Mouse (Mus musculus) intestine, embryonic 14.5 days (tissue): ENCODE measurements around the gene Olfr479. TPM values are rescaled to one million over a fixed set of nuclear protein-coding genes. Genes with fewer than 3 reads are reported as not detected.
"Not testable (repeated sequence)": the region's sequence is repeated elsewhere in the genome, so short reads cannot be mapped to it uniquely, and the experiment has no call there.

Source experiments
- ATAC-seq: fragments of 200-750 bp; cut with Nextera tagmentation; replicated peaks from 2 replicates; pipeline ENCODE4 v1.8.0; 2017; ENCODE audit warnings: low read depth, moderate number of reproducible peaks, moderate TSS enrichment, moderate library complexity; ENCODE audit not compliant: low FRiP score, low TSS enrichment
- DNase-seq: peaks from one replicate; pipeline ENCODE4 v3.0.0-alpha.2; 2018; ENCODE audit warnings: low spot score
- H3K27ac ChIP-seq: fragments of 300-500 bp; sonication (generic); 2 replicates; pipeline ENCODE4 v1.5.1; 2014; ENCODE audit warnings: low read depth, mild to moderate bottlenecking, control low read depth
- H3K27me3 ChIP-seq: fragments of 300-500 bp; sonication (generic); replicated peaks from 2 replicates; pipeline ENCODE4 v1.6.1; 2014; ENCODE audit warnings: low read length, control low read depth; ENCODE audit not compliant: control insufficient read depth, insufficient read depth
- H3K36me3 ChIP-seq: fragments of 300-500 bp; sonication (generic); 2 replicates; pipeline ENCODE4 v1.6.1; 2014; ENCODE audit warnings: low read length, control low read depth; ENCODE audit not compliant: control insufficient read depth, insufficient read depth
- H3K4me1 ChIP-seq: fragments of 300-500 bp; sonication (generic); replicated peaks from 2 replicates; pipeline ENCODE4 v1.6.1; 2014; ENCODE audit warnings: low read length, control low read depth, mixed read lengths; ENCODE audit not compliant: control insufficient read depth, insufficient read depth
- H3K4me2 ChIP-seq: fragments of 300-500 bp; sonication (generic); 2 replicates; pipeline ENCODE4 v1.6.1; 2014; ENCODE audit warnings: low read length
- H3K4me3 ChIP-seq: fragments of 300-500 bp; sonication (generic); 2 replicates; pipeline ENCODE4 v1.5.1; 2014; ENCODE audit warnings: low read depth, low read length, control low read depth, mixed read lengths
- H3K9ac ChIP-seq: fragments of 300-500 bp; sonication (generic); 2 replicates; pipeline ENCODE4 v1.6.1; 2014; ENCODE audit warnings: mild to moderate bottlenecking, low read length
- H3K9me3 ChIP-seq: fragments of 300-500 bp; sonication (generic); 2 replicates; pipeline ENCODE4 v1.6.1; 2016; ENCODE audit warnings: low read length, control low read depth; ENCODE audit not compliant: control insufficient read depth
- WGBS: fragments of 180-500 bp; shearing (Covaris S2); extraction: QIAGEN DNeasy Blood & Tissue Kit; methylation state at CpG from one replicate; pipeline ENCODE4 v1.1.7; 2014; 5-methylcytosine and 5-hydroxymethylcytosine counted together
- polyA plus RNA-seq: library from polyadenylated mRNA; unstranded; fragments of >200 nt; fragmentation: Nextera tagmentation; extraction: Ambion mirVana; gene quantifications from 2 replicates; pipeline ENCODE4 v1.2.1, GENCODE M21; 2014

Gene Olfr479
- polyA plus RNA-seq = not detected in 2 replicates

DNA sequence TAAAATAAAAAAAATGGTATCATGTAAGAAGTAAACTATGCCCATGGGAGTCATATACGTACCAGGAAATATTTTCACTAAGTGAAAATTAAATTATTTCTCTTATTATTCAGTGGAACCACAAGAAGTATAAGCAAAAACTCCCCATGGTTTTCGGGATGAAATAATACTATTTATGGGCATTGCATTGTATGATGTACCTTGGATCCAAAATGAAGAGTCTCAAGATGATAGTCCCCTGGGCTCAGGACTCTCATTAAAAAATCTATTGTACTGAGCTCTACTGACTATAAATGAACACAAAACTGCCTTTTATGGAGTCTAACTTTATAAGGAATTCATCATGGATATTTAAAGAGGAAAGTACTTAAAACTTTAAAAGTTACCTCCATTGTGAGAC, at the start of gene Olfr479:
TSS of gene Olfr479 (plus strand) at position 301 of the 400 bp plus-strand sequence.
- Histone ChIP-seq H3K9me3 (no peaks in the 10 kb centered on the region), H3K36me3 (no peaks in the 10 kb centered on the region), H3K4me1 (no peaks in the 10 kb centered on the region), H3K27ac (no peak within 1 kb of the TSS), H3K4me2 (no peak within 1 kb of the TSS), H3K9ac (no peak within 1 kb of the TSS), H3K4me3 (no peak within 1 kb of the TSS), H3K27me3 (no peaks in the 10 kb centered on the region)
- 90% methylated on average over 2 of the region's 2 CpGs for WGBS
- DNase-seq (no peak), ATAC-seq (no peak)

DNA sequence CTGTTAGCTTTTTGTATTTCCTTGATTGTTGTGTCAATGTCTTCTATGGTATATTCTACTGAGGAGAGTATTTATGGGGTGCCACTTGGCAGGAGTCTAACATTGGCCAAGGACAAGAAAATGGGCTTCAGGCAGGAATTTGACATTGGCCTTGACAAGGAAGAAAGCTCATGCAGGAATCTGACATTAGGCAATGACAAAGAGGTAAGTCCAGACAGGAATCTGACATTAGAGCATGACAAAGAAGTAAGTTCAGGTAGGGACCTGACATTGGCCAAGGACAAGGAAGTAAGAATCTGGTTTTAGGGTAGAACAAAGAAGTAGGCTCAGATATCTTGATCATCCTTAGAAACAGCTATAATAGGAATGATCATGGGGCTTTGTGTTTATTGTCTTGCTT, 36.2 kb upstream of the Olfr479 start:
- not testable (repeated sequence) for H3K9ac ChIP-seq, ATAC-seq, DNase-seq

DNA sequence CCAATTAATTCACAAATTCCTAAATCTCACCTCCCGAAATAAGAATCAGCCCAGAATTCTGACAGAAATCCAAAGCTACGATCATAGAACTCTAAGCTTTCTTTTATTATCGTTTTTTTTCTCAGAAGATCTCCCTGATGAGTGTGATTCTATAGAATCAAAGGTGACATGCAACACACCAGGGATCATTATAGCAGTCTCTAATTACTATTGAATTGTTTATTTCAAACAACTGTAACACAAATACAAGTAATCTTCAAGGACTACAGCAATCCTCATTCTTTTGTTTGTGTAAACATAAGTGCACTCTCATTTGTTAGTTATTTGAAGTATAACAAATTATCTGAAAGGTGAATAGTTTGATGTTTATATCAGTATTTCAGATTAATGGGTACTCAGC, 16.6 kb upstream of the Olfr479 start, which contains the start of gene Olfr478:
TSS of gene Olfr478 (minus strand) at position 101 of the 400 bp plus-strand sequence.
- 82% methylated on average over 3 of the region's 3 CpGs for WGBS
- H3K27ac ChIP-seq = no peak within 1 kb of the TSS
- H3K9ac ChIP-seq = no peak within 1 kb of the TSS
- no peak for DNase-seq
- no peak within 1 kb of the TSS for H3K4me2 ChIP-seq
- no peaks in the 10 kb centered on the region for H3K9me3 ChIP-seq
- no peak for ATAC-seq
- no peaks in the 10 kb centered on the region for H3K4me1 ChIP-seq
- H3K4me3 ChIP-seq = no peak within 1 kb of the TSS
- no peaks in the 10 kb centered on the region for H3K27me3 ChIP-seq
- H3K36me3 ChIP-seq = no peaks in the 10 kb centered on the region

More for the DNA sequence above, 36.2 kb upstream of the Olfr479 start:
- not testable (repeated sequence) for H3K9me3 ChIP-seq, H3K27ac ChIP-seq, H3K27me3 ChIP-seq, H3K4me2 ChIP-seq, H3K36me3 ChIP-seq, H3K4me1 ChIP-seq, H3K4me3 ChIP-seq

DNA sequence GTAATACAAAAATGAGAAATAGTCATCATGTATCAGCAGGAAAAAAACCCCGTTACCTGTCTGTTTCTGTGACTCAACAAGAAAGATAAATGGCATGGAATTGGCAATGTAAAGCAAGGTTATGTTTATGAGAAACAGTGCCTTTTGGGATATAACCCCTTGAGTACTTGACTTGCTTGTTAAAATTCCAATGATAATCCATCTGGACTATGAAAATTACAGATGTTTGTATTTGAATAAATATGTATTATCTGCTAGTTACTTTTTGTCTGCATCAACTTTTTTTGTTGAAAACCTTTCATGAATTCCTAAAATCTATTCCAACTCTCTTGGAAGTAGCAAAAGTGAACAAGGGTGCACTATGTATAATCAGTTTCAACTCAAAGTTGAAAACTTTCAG, 16.8 kb downstream of the Olfr479 start, which contains the start of gene Olfr480:
TSS of gene Olfr480 (minus strand) at position 101 of the 400 bp plus-strand sequence.
- Histone ChIP-seq H3K27ac (no peak within 1 kb of the TSS), H3K27me3 (no peaks in the 10 kb centered on the region), H3K4me1 (no peaks in the 10 kb centered on the region), H3K9ac (no peak within 1 kb of the TSS), H3K4me2 (no peak within 1 kb of the TSS), H3K36me3 (no peaks in the 10 kb centered on the region), H3K9me3 (no peaks in the 10 kb centered on the region), H3K4me3 (no peak within 1 kb of the TSS)
- DNase-seq (no peak), ATAC-seq (no peak)
- WGBS = 84% methylated on average over 1 of the region's 1 CpGs

DNA sequence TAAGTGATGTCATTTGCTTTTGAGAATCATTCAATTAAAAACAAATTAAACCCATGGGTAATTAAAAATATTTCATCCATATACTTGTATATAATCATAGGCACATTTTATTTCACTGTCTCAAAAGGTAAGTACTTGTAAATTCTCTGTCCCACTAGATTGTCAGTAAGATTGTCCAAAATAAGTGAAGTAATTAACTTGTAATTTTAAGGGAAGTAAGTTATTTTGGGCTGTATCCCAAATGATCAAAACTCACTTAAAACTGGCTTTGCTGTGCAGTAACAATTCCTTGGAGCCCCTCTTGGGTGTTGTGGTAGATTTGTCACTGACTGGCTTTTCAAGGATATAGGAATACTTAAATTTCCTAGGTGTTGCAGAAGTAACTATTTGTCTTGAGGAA, 29.1 kb downstream of the Olfr479 start, which contains the start of gene Olfr481:
TSS of gene Olfr481 (plus strand) at position 301 of the 400 bp plus-strand sequence.
- Histone ChIP-seq H3K27ac (no peak within 1 kb of the TSS), H3K9me3 (no peaks in the 10 kb centered on the region), H3K36me3 (no peaks in the 10 kb centered on the region), H3K4me1 (no peaks in the 10 kb centered on the region), H3K4me2 (no peak within 1 kb of the TSS), H3K27me3 (no peaks in the 10 kb centered on the region), H3K9ac (no peak within 1 kb of the TSS), H3K4me3 (no peak within 1 kb of the TSS)
- ATAC-seq = no peak
- no peak for DNase-seq

DNA sequence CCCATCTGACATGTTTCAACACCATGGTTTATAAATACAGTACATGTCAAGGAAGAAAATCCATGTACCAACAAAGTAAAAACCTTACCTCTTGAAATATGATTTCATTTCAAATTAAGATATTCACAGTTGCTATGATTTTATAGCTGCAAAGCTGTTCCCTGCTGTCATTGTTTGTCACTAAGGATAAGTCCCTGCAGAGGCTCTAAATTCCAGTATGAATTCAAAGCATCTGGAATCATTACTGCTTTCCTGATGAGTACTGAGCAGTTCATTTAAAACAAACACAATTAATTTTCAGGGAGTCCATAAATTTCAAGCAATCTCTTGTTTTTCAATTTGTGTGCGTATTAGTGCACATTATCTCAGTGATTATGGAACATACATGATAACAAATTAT, 47.0 kb downstream of the Olfr479 start, which contains the start of gene Olfr482:
TSS of gene Olfr482 (minus strand) at position 101 of the 400 bp plus-strand sequence.
- no peaks in the 10 kb centered on the region for H3K4me1 ChIP-seq
- WGBS = 78% methylated on average over 1 of the region's 1 CpGs
- no peaks in the 10 kb centered on the region for H3K27me3 ChIP-seq

DNA sequence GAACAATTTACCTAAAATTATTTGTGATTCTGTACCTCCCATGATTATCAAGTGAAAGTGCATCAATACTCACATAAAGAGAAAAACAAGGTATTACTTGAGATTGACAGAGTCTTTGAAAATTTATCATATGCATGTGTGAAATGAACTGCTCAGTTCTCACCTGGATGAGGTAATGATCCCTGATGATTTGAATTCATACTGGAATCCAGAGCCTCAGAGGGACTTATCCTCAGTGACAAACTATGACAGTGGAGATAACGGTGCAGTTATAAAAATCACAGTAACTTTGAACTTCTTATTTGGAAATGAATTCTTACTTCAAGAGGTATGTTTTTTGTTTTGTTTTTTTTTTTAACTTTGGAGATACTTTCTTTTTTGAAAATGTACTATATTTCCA, 50.1 kb downstream of the Olfr479 start, which contains the start of gene Olfr483:
TSS of gene Olfr483 (plus strand) at position 301 of the 400 bp plus-strand sequence.
- Histone ChIP-seq H3K4me1 (no peaks in the 10 kb centered on the region), H3K9me3 (no peaks in the 10 kb centered on the region), H3K36me3 (no peaks in the 10 kb centered on the region), H3K9ac (no peak within 1 kb of the TSS), H3K4me2 (no peak within 1 kb of the TSS), H3K4me3 (no peak within 1 kb of the TSS), H3K27me3 (no peaks in the 10 kb centered on the region), H3K27ac (no peak within 1 kb of the TSS)
- no peak for ATAC-seq
- DNase-seq = no peak
- WGBS = 88% methylated on average over 1 of the region's 1 CpGs

More for the DNA sequence above, 47.0 kb downstream of the Olfr479 start, which contains the start of gene Olfr482:
- no peaks in the 10 kb centered on the region for H3K36me3 ChIP-seq
- DNase-seq = no peak
- H3K4me3 ChIP-seq = no peak within 1 kb of the TSS
- no peaks in the 10 kb centered on the region for H3K9me3 ChIP-seq
- ATAC-seq = no peak
- no peak within 1 kb of the TSS for H3K27ac ChIP-seq
- no peak within 1 kb of the TSS for H3K9ac ChIP-seq
- no peak within 1 kb of the TSS for H3K4me2 ChIP-seq

Other genes starting within 250 kb of the Olfr479 start
- not detected in 2 replicates for gene Ovch2, start 249.5 kb upstream of the Olfr479 start, polyA plus RNA-seq
- gene Olfr467, start 238.4 kb upstream of the Olfr479 start, polyA plus RNA-seq = not detected in 2 replicates
- not detected in 2 replicates for gene Olfr469, start 225.2 kb upstream of the Olfr479 start, polyA plus RNA-seq
- gene Olfr470, start 203.2 kb upstream of the Olfr479 start, polyA plus RNA-seq = not detected in 2 replicates
- gene Olfr472, start 152.8 kb upstream of the Olfr479 start, polyA plus RNA-seq = not detected in 2 replicates
- not detected in 2 replicates for gene Olfr473, start 120.2 kb upstream of the Olfr479 start, polyA plus RNA-seq
- gene Olfr474, start 96.0 kb upstream of the Olfr479 start, polyA plus RNA-seq = not detected in 2 replicates
- not detected in 2 replicates for gene Olfr476, start 85.9 kb upstream of the Olfr479 start, polyA plus RNA-seq
- gene Olfr477, start 64.0 kb upstream of the Olfr479 start, polyA plus RNA-seq = not detected in 2 replicates
- gene Olfr478, start 16.7 kb upstream of the Olfr479 start, polyA plus RNA-seq = not detected in 2 replicates
- not detected in 2 replicates for gene Olfr480, start 16.7 kb downstream of the Olfr479 start, polyA plus RNA-seq
- not detected in 2 replicates for gene Olfr481, start 29.2 kb downstream of the Olfr479 start, polyA plus RNA-seq
- gene Olfr482, start 46.9 kb downstream of the Olfr479 start, polyA plus RNA-seq = not detected in 2 replicates
- gene Olfr483, start 50.2 kb downstream of the Olfr479 start, polyA plus RNA-seq = not detected in 2 replicates
- not detected in 2 replicates for gene Olfr484, start 76.8 kb downstream of the Olfr479 start, polyA plus RNA-seq
- not detected in 2 replicates for gene Olfr485, start 109.2 kb downstream of the Olfr479 start, polyA plus RNA-seq
- not detected in 2 replicates for gene Olfr486, start 122.0 kb downstream of the Olfr479 start, polyA plus RNA-seq
- gene Olfr487, start 163.9 kb downstream of the Olfr479 start, polyA plus RNA-seq = not detected in 2 replicates
- not detected in 2 replicates for gene Olfr488, start 207.7 kb downstream of the Olfr479 start, polyA plus RNA-seq
- gene Olfr490, start 238.2 kb downstream of the Olfr479 start, polyA plus RNA-seq = not detected in 2 replicates